Mouse (Mus musculus) limb, embryonic 14.5 days (tissue): Measurements from ENCODE around the gene Med13l. TPM values are rescaled to one million over a fixed set of nuclear protein-coding genes. Genes with fewer than 3 reads are reported as not detected.

Experiments
- ATAC-seq: fragments of 200-750 bp; cut with Nextera tagmentation; 2 replicates; pipeline ENCODE4 v1.8.0; 2017; ENCODE audit warnings: low read depth, moderate number of reproducible peaks, moderate TSS enrichment; ENCODE audit not compliant: low FRiP score
- DNase-seq: peaks from one replicate; pipeline ENCODE4 v3.0.0-alpha.2; 2015; ENCODE audit warnings: low spot score
- H3K27ac ChIP-seq: fragments of 300-500 bp; sonication (generic); replicated peaks from 2 replicates; pipeline ENCODE4 v1.5.1; 2014; ENCODE audit warnings: low read depth, mild to moderate bottlenecking, low read length, moderate library complexity, mixed read lengths
- H3K27me3 ChIP-seq: fragments of 300-500 bp; sonication (generic); 2 replicates; pipeline ENCODE4 v1.6.1; 2014; ENCODE audit warnings: low read length, mixed read lengths; ENCODE audit not compliant: control insufficient read depth, insufficient read depth
- H3K36me3 ChIP-seq: fragments of 300-500 bp; sonication (generic); 2 replicates; pipeline ENCODE4 v1.6.1; 2014; ENCODE audit warnings: mild to moderate bottlenecking, low read length, moderate library complexity, mixed read lengths; ENCODE audit not compliant: control insufficient read depth, insufficient read depth
- H3K4me1 ChIP-seq: fragments of 300-500 bp; sonication (generic); 2 replicates; pipeline ENCODE4 v1.6.1; 2014; ENCODE audit warnings: antibody characterized with exemption, low read length, mixed read lengths; ENCODE audit not compliant: control insufficient read depth, insufficient read depth
- H3K4me2 ChIP-seq: fragments of 300-500 bp; sonication (generic); replicated peaks from 2 replicates; pipeline ENCODE4 v1.6.1; 2014; ENCODE audit warnings: low read depth, mild to moderate bottlenecking, low read length, moderate library complexity; ENCODE audit not compliant: severe bottlenecking
- H3K4me3 ChIP-seq: fragments of 300-500 bp; sonication (generic); replicated peaks from 2 replicates; pipeline ENCODE4 v1.5.1; 2014; ENCODE audit warnings: low read length
- H3K9ac ChIP-seq: fragments of 300-500 bp; sonication (generic); 2 replicates; pipeline ENCODE4 v1.6.1; 2014; ENCODE audit warnings: mild to moderate bottlenecking, low read depth, low read length, moderate library complexity; ENCODE audit not compliant: severe bottlenecking
- H3K9me3 ChIP-seq: fragments of 300-500 bp; sonication (generic); 2 replicates; pipeline ENCODE4 v1.6.1; 2016; ENCODE audit warnings: low read length; ENCODE audit not compliant: control insufficient read depth
- POLR2A ChIP-seq: fragments of 200-500 bp; IDR thresholded peaks from 2 replicates; pipeline ENCODE4 v1.8.0; 2012; ENCODE audit warnings: inconsistent platforms, mild to moderate bottlenecking, moderate library complexity, borderline replicate concordance; ENCODE audit not compliant: insufficient read depth, insufficient read length; ENCODE audit errors: extremely low read depth
- WGBS: fragments of 180-500 bp; shearing (Covaris S2); extraction: QIAGEN DNeasy Blood & Tissue Kit; methylation state at CpG from one replicate; pipeline ENCODE4 v1.1.7; 2014; 5-methylcytosine and 5-hydroxymethylcytosine counted together
- polyA plus RNA-seq, 2 experiments: library from polyadenylated mRNA; depleted of rRNA in 1 of 2; stranded (reverse) in 1 of 2; unstranded in 1 of 2; fragments of >200 nt; fragmentation: Nextera tagmentation in 1 of 2; extraction: Ambion mirVana in 1 of 2; gene quantifications; 2 replicates each; pipeline versions ENCODE4 v1.2.1 to v1.2.3; 2012 to 2014

Gene Med13l
- polyA plus RNA-seq (2012; rRNA removed): 17.8 and 23.0 TPM in 2 replicates
- 19.8 and 22.8 TPM in 2 replicates for polyA plus RNA-seq (2014; fragmentation: Nextera tagmentation; extraction: Ambion mirVana)

DNA sequence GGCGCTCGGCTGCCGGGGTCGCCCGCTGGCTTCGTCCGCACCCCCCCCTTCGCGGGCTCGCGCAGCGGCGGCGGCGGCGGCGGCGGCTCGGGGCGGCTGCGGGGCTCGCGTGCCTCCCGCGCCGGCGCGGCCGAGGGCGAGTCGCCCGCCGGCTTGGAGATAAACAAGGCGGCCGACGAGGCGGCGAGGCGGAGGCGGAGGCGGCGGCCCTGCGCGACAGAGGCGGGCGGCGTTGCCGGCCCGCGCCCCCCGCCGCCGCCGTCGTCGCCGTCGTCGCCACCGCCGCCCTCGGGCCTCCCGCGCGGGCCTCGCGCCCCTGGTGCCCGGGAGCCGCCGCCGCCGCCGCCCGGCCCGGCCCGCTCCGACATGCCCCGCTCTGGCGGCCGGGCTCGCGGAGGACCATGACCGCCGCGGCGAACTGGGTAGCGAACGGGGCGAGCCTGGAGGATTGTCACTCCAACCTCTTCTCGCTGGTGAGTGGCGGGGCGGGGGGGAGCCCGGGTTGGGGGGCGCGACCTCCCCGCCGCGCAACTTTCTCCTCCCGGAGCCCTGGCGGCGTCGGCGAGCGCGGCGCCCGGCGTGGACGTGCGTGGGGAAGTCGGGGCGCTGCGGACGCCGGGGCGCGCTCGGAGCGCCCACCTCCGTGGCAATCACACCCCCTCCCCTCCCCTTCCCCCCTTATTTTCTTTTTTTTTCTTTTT, at the start of gene Med13l:
Gene Med13l, plus strand, starts transcription at position 295 of the 701 bp plus-strand sequence.
- no peak for TF ChIP-seq POLR2A
- DNase-seq (peak; percentile 78), ATAC-seq (peak; percentile 64)
- Histone ChIP-seq H3K36me3 (no peaks in the 10 kb centered on the region), H3K4me3 (peak within 1 kb of the TSS; percentile 78), H3K27ac (peak within 1 kb of the TSS; percentile 98), H3K27me3 (no peaks in the 10 kb centered on the region), H3K9me3 (no peaks in the 10 kb centered on the region), H3K4me1 (peaks cover 35% of the 10 kb centered on the region), H3K4me2 (peak within 1 kb of the TSS; percentile 83), H3K9ac (peak within 1 kb of the TSS; percentile 97)
- WGBS: 0% methylated on average over 7 of the region's 120 CpGs

DNA sequence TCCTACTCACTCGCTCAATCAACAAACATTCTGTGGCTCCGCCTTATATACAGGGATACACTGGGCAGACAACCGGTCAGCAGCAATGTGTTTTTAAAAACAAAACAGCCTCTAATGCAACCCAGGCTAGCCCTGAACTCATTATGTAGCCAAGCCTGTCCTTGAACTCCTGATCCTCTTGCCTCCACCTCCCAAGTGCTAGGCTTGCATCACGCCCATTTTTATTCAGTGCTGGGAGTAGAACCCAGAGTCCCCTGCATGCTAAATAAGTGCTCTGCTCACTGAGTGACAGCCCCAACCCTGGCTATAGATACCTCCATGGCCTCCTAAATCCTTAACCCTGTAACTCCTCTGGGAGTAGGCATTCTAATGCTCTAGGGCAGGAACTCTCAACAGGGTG, 49.5 kb upstream of the Med13l start:
- Histone ChIP-seq H3K36me3 (no peaks in the 10 kb centered on the region), H3K4me2 (no peak overlapping the region), H3K4me1 (peaks cover 33% of the 10 kb centered on the region), H3K9ac (no peak overlapping the region), H3K9me3 (no peaks in the 10 kb centered on the region), H3K27ac (no peak overlapping the region), H3K27me3 (no peaks in the 10 kb centered on the region), H3K4me3 (no peak overlapping the region)
- DNase-seq (no peak), ATAC-seq (no peak)
- WGBS: 84% methylated on average over 4 of the region's 4 CpGs
- no peak for TF ChIP-seq POLR2A

GRCm38 (mm10) chr5:118513005-118513404, 47.5 kb upstream of the Med13l start:
- no peak for TF ChIP-seq POLR2A
- no peaks in the 10 kb centered on the region for H3K36me3 ChIP-seq
- 12% methylated on average over 1 of the region's 1 CpGs for WGBS
- H3K27me3 ChIP-seq: no peaks in the 10 kb centered on the region
- ATAC-seq: no peak
- no peak overlapping the region for H3K4me3 ChIP-seq
- H3K9me3 ChIP-seq: no peaks in the 10 kb centered on the region
- H3K4me1 ChIP-seq: peaks cover 50% of the 10 kb centered on the region
- H3K4me2 ChIP-seq: peak overlapping the region; percentile 50
- no peak for DNase-seq
- no peak overlapping the region for H3K9ac ChIP-seq
- H3K27ac ChIP-seq: peak overlapping the region; percentile 77; the same call in 1 of the 2 replicates

GRCm38 (mm10) chr5:118513629-118514526, 46.6 kb upstream of the Med13l start:
- Histone ChIP-seq H3K27me3 (no peaks in the 10 kb centered on the region), H3K4me3 (peak overlapping the region; percentile 32), H3K9me3 (no peaks in the 10 kb centered on the region), H3K9ac (peak overlapping the region; percentile 44), H3K27ac (peak overlapping the region; percentile 77), H3K4me1 (peaks cover 56% of the 10 kb centered on the region), H3K36me3 (no peaks in the 10 kb centered on the region), H3K4me2 (peak overlapping the region; percentile 50)
- TF ChIP-seq POLR2A: no peak
- DNase-seq (peak; percentile 78), ATAC-seq (peak; percentile 58)
- WGBS: 1% methylated on average over 43 of the region's 43 CpGs

DNA sequence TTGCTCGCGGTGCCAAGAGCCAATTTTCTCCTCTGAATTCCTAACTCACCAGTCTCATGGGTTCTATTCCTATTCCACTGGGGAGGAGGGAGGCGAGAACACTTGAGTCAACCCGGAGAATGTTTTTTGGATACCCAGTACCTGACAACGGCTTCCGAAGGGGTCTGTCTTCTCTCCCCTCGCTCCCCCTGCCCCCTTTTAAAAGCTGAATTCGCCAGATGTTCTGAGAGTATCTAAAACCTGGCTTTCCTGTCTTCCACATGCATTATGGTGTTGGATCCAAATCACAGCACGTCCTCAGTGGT, 46.0 kb upstream of the Med13l start:
- no peak for DNase-seq
- H3K36me3 ChIP-seq: no peaks in the 10 kb centered on the region
- H3K27me3 ChIP-seq: no peaks in the 10 kb centered on the region
- 3% methylated on average over 9 of the region's 9 CpGs for WGBS
- H3K9ac ChIP-seq: peak overlapping the region; percentile 44; the same call in 1 of the 2 replicates
- peak overlapping the region; percentile 50 for H3K4me2 ChIP-seq
- no peak for ATAC-seq
- H3K4me3 ChIP-seq: peak overlapping the region; percentile 32
- no peak for TF ChIP-seq POLR2A
- H3K27ac ChIP-seq: peak overlapping the region; percentile 77
- H3K9me3 ChIP-seq: no peaks in the 10 kb centered on the region
- H3K4me1 ChIP-seq: peaks cover 60% of the 10 kb centered on the region
